Mouse (Mus musculus) megakaryocyte, embryonic 14.5 days (primary cell): Measurements from ENCODE around the gene Slc11a1.

ENCODE experiments used
- FLI1 ChIP-seq: IDR thresholded peaks from 2 replicates; pipeline ENCODE4 v1.6.1; 2012; ENCODE audit warnings: low read length, inconsistent platforms, mixed read lengths
- GATA1 ChIP-seq: IDR thresholded peaks from 3 replicates; pipeline ENCODE4 v1.6.1; 2012; ENCODE audit warnings: mixed read lengths, low read length, inconsistent platforms, borderline replicate concordance

DNA sequence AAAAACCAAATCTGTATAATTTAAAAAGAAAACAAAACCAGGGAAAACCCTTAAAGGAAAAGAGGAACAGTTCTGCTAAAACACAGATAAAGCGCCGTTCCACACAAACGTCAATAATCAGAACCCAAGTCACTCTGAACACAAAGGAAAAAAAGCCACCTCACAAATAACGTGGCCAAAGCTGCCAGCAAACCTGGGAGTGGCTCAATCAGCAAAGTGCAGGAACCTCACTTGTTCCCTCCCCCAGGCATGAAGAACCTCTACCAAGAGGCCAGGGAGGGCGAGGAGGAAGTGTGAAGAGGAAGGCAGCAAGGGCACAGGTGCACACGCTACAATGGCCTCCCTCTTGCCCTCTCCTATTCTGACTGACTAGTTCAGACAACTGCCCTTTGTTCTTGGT is 60.6 kb downstream of the Slc11a1 start:
- TF ChIP-seq FLI1 (no peak), GATA1 (no peak)
